Mouse (Mus musculus) heart, postnatal 0 days (tissue): ENCODE data around the gene Ndufaf1. TPM values are rescaled to one million over a fixed set of nuclear protein-coding genes. Genes with fewer than 3 reads are reported as not detected.
"Not testable (repeated sequence)": the region's sequence is repeated elsewhere in the genome, so short reads cannot be mapped to it uniquely, and the experiment has no call there.

Experiments used
- ATAC-seq: fragments of 200-750 bp; cut with Nextera tagmentation; 2 replicates; pipeline ENCODE4 v1.8.0; 2017; ENCODE audit warnings: low read depth, moderate number of reproducible peaks, moderate library complexity; ENCODE audit not compliant: insufficient read depth
- DNase-seq: peaks from one replicate; pipeline ENCODE4 v3.0.0-alpha.2; 2016; ENCODE audit warnings: low spot score
- H3K27ac ChIP-seq: fragments of 300-500 bp; sonication (generic); 2 replicates; pipeline ENCODE4 v1.5.1; 2014; ENCODE audit warnings: low read depth, mild to moderate bottlenecking
- H3K27me3 ChIP-seq: fragments of 300-500 bp; sonication (generic); 2 replicates; pipeline ENCODE4 v1.6.1; 2014; ENCODE audit warnings: low read length, mixed read lengths; ENCODE audit not compliant: control insufficient read depth, insufficient read depth
- H3K36me3 ChIP-seq: fragments of 300-500 bp; sonication (generic); replicated peaks from 2 replicates; pipeline ENCODE4 v1.6.1; 2014; ENCODE audit warnings: low read length, mixed read lengths; ENCODE audit not compliant: control insufficient read depth, insufficient read depth
- H3K4me1 ChIP-seq: fragments of 300-500 bp; sonication (generic); 2 replicates; pipeline ENCODE4 v1.6.1; 2014; ENCODE audit warnings: antibody characterized with exemption; ENCODE audit not compliant: control insufficient read depth, insufficient read depth
- H3K4me2 ChIP-seq: fragments of 300-500 bp; sonication (generic); 2 replicates; pipeline ENCODE4 v1.6.1; 2014; ENCODE audit warnings: low read depth, mild to moderate bottlenecking, low read length, moderate library complexity
- H3K4me3 ChIP-seq: fragments of 300-500 bp; sonication (generic); 2 replicates; pipeline ENCODE4 v1.5.1; 2014; ENCODE audit warnings: low read depth, low read length
- H3K9ac ChIP-seq: fragments of 300-500 bp; sonication (generic); replicated peaks from 2 replicates; pipeline ENCODE4 v1.6.1; 2014; ENCODE audit warnings: low read depth, low read length, mixed read lengths
- H3K9me3 ChIP-seq: fragments of 300-500 bp; sonication (generic); replicated peaks from 2 replicates; pipeline ENCODE4 v1.6.1; 2016; ENCODE audit warnings: low read length; ENCODE audit not compliant: control insufficient read depth
- CTCF ChIP-seq: IDR thresholded peaks from 2 replicates; pipeline ENCODE4 v1.5.1; 2016; ENCODE audit warnings: antibody characterized with exemption, control low read depth, low read depth
- EP300 ChIP-seq: IDR thresholded peaks from 2 replicates; pipeline ENCODE4 v1.6.1; 2016; ENCODE audit warnings: antibody characterized with exemption, low read depth
- WGBS: fragments of 180-500 bp; shearing (Covaris S2); extraction: QIAGEN DNeasy Blood & Tissue Kit; methylation state at CpG from one replicate; pipeline ENCODE4 v1.1.7; 2014; 5-methylcytosine and 5-hydroxymethylcytosine counted together
- polyA plus RNA-seq: library from polyadenylated mRNA; unstranded; fragments of >200 nt; fragmentation: Nextera tagmentation; extraction: Ambion mirVana; gene quantifications from 2 replicates; pipeline ENCODE4 v1.2.1, GENCODE M21; 2015
- total RNA-seq: library from RNA; depleted of rRNA; stranded (reverse); fragments of >200 nt; gene quantifications from 2 replicates; pipeline ENCODE4 v1.2.3, GENCODE M21; 2014; ENCODE audit warnings: low replicate concordance

The Ndufaf1 gene
- total and polyA plus RNA-seq, 2 experiments from 2014 or later = 37.9 to 83.3 TPM

GRCm38 (mm10) chr2:119675831-119676230 is 13.2 kb upstream of the Ndufaf1 start:
- peak overlapping the region; percentile 88; the same call in 1 of the 2 replicates for H3K27ac ChIP-seq
- WGBS = 1% methylated on average over 5 of the region's 5 CpGs

GRCm38 (mm10) chr2:119675215-119675784 is 12.7 kb upstream of the Ndufaf1 start:
- Histone ChIP-seq H3K36me3 (0 out of 2 replicates have a peak, but pooled peaks cover 7% of the 10 kb centered on the region), H3K9me3 (no peaks in the 10 kb centered on the region), H3K4me3 (peak overlapping the region; percentile 83), H3K9ac (peak overlapping the region; percentile 87), H3K27ac (peak overlapping the region; percentile 88), H3K27me3 (no peaks in the 10 kb centered on the region), H3K4me1 (peaks cover 9% of the 10 kb centered on the region; the same call in 1 of the 2 replicates), H3K4me2 (peak overlapping the region; percentile 76)
- peak; percentile 35 for DNase-seq
- TF ChIP-seq CTCF = no peak
- TF ChIP-seq EP300 = no peak
- peak; percentile 84 for ATAC-seq
- under 1% methylated on average over 37 of the region's 39 CpGs for WGBS

More at GRCm38 (mm10) chr2:119675831-119676230, 13.2 kb upstream of the Ndufaf1 start:
- Histone ChIP-seq H3K4me1 (peaks cover 9% of the 10 kb centered on the region; the same call in 1 of the 2 replicates), H3K27me3 (no peaks in the 10 kb centered on the region), H3K4me3 (peak overlapping the region; percentile 83), H3K4me2 (peak overlapping the region; percentile 76), H3K36me3 (0 out of 2 replicates have a peak, but pooled peaks cover 7% of the 10 kb centered on the region), H3K9ac (peak overlapping the region; percentile 87), H3K9me3 (no peaks in the 10 kb centered on the region)
- TF ChIP-seq EP300 (no peak), CTCF (no peak)
- ATAC-seq = no peak
- DNase-seq = no peak

GRCm38 (mm10) chr2:119674525-119675214 is 12.0 kb upstream of the Ndufaf1 start, which contains the start of gene Rtf1:
Rtf1 (plus strand) TSS chr2:119675068.
- peak within 1 kb of the TSS; percentile 88 for H3K27ac ChIP-seq
- peaks cover 9% of the 10 kb centered on the region; the same call in 1 of the 2 replicates for H3K4me1 ChIP-seq
- ATAC-seq (peak; percentile 98), DNase-seq (peak; percentile 90)
- WGBS = under 1% methylated on average over 40 of the region's 58 CpGs
- H3K27me3 ChIP-seq = no peaks in the 10 kb centered on the region
- no peaks in the 10 kb centered on the region for H3K9me3 ChIP-seq
- H3K9ac ChIP-seq = peak within 1 kb of the TSS; percentile 87
- no peak for TF ChIP-seq EP300
- no peak for TF ChIP-seq CTCF
- H3K4me2 ChIP-seq = peak within 1 kb of the TSS; percentile 76
- peak within 1 kb of the TSS; percentile 83 for H3K4me3 ChIP-seq
- 0 out of 2 replicates have a peak, but pooled peaks cover 3% of the 10 kb centered on the region for H3K36me3 ChIP-seq

DNA sequence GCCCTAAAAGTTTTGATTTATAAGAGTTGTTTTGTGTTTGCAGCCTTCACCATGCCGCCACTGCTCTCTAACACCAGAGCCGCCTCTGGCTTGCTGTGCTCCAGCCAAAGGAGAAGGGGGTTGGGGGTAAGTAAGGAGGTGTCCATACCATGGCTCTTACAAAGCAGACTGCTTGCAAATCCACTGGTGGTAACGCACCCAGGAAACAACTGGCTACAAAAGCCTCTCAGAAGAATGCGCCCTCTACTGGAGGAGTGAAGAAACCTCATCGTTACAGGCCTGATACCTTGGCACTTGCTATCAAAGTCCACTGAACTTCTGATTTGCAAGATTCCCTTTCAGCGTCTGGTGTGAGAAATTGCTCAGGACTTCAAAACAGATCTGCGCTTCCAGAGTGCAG is 6.4 kb upstream of the Ndufaf1 start:
- TF ChIP-seq EP300 (no peak), CTCF (peak; percentile 44)
- Histone ChIP-seq H3K4me3 (no peak overlapping the region), H3K4me1 (no peaks in the 10 kb centered on the region), H3K4me2 (no peak overlapping the region), H3K27ac (no peak overlapping the region), H3K36me3 (no peaks in the 10 kb centered on the region), H3K9ac (no peak overlapping the region), H3K9me3 (no peaks in the 10 kb centered on the region), H3K27me3 (no peaks in the 10 kb centered on the region)
- WGBS = 13% methylated on average over 7 of the region's 7 CpGs
- DNase-seq (no peak), ATAC-seq (no peak)

DNA sequence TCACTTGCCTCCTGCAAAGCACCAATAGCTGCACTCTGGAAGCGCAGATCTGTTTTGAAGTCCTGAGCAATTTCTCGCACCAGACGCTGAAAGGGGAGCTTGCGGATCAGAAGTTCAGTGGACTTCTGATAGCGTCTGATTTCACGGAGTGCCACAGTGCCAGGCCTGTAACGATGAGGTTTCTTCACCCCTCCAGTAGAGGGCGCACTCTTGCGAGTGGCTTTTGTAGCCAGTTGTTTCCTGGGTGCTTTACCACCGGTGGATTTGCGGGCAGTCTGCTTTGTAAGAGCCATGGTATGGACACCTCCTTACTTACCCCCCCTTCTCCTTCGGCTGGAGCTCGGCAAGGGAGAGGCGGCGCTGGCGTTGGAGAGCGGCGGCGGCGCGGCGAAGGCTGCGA is 3.1 kb upstream of the Ndufaf1 start:
- not testable (repeated sequence) for H3K27ac ChIP-seq, H3K9me3 ChIP-seq, H3K27me3 ChIP-seq, H3K9ac ChIP-seq, H3K36me3 ChIP-seq, DNase-seq, H3K4me3 ChIP-seq, ATAC-seq, H3K4me1 ChIP-seq, H3K4me2 ChIP-seq
- 69% methylated on average over 19 of the region's 23 CpGs for WGBS
